Mouse (Mus musculus) heart, embryonic 11.5 days (tissue): ENCODE measurements around the gene Eif4a1. TPM values are rescaled to one million over a fixed set of nuclear protein-coding genes. Genes with fewer than 3 reads are reported as not detected.

ENCODE experiments used
- ATAC-seq: fragments of 200-750 bp; cut with Nextera tagmentation; replicated peaks from 2 replicates; pipeline ENCODE4 v1.8.0; 2017; ENCODE audit warnings: moderate library complexity; ENCODE audit not compliant: insufficient number of reproducible peaks, low FRiP score, low TSS enrichment
- H3K27ac ChIP-seq: fragments of 300-500 bp; sonication (generic); 2 replicates; pipeline ENCODE4 v1.5.1; 2014; ENCODE audit warnings: mild to moderate bottlenecking, low read depth, low read length
- H3K27me3 ChIP-seq: fragments of 300-500 bp; sonication (generic); 2 replicates; pipeline ENCODE4 v1.6.1; 2014; ENCODE audit warnings: mild to moderate bottlenecking, low read length, mixed read lengths; ENCODE audit not compliant: control insufficient read depth, insufficient read depth
- H3K36me3 ChIP-seq: fragments of 300-500 bp; sonication (generic); 2 replicates; pipeline ENCODE4 v1.6.1; 2014; ENCODE audit warnings: mild to moderate bottlenecking, low read length, moderate library complexity, mixed read lengths; ENCODE audit not compliant: control insufficient read depth, insufficient read depth
- H3K4me1 ChIP-seq: fragments of 300-500 bp; sonication (generic); 2 replicates; pipeline ENCODE4 v1.6.1; 2014; ENCODE audit warnings: low read length; ENCODE audit not compliant: control insufficient read depth, insufficient read depth
- H3K4me2 ChIP-seq: fragments of 300-500 bp; sonication (generic); 2 replicates; pipeline ENCODE4 v1.6.1; 2014; ENCODE audit warnings: mild to moderate bottlenecking, moderate library complexity
- H3K4me3 ChIP-seq: fragments of 300-500 bp; sonication (generic); 2 replicates; pipeline ENCODE4 v1.5.1; 2014; ENCODE audit warnings: low read depth, low read length
- H3K9ac ChIP-seq: fragments of 300-500 bp; sonication (generic); 2 replicates; pipeline ENCODE4 v1.6.1; 2014; ENCODE audit warnings: mild to moderate bottlenecking, low read depth, low read length, moderate library complexity
- H3K9me3 ChIP-seq: fragments of 300-500 bp; sonication (generic); replicated peaks from 2 replicates; pipeline ENCODE4 v1.6.1; 2016; ENCODE audit warnings: low read length; ENCODE audit not compliant: control insufficient read depth
- WGBS: fragments of 180-500 bp; shearing (Covaris S2); extraction: QIAGEN DNeasy Blood & Tissue Kit; methylation state at CpG from one replicate; pipeline ENCODE4 v1.1.7; 2014; ENCODE audit not compliant: insufficient replicate concordance; 5-methylcytosine and 5-hydroxymethylcytosine counted together
- polyA plus RNA-seq: library from polyadenylated mRNA; unstranded; fragments of >200 nt; fragmentation: Nextera tagmentation; extraction: Ambion mirVana; gene quantifications from 2 replicates; pipeline ENCODE4 v1.2.1, GENCODE M21; 2014

The Eif4a1 gene
- polyA plus RNA-seq, 1 experiment from 2014 or later: 592 TPM

DNA sequence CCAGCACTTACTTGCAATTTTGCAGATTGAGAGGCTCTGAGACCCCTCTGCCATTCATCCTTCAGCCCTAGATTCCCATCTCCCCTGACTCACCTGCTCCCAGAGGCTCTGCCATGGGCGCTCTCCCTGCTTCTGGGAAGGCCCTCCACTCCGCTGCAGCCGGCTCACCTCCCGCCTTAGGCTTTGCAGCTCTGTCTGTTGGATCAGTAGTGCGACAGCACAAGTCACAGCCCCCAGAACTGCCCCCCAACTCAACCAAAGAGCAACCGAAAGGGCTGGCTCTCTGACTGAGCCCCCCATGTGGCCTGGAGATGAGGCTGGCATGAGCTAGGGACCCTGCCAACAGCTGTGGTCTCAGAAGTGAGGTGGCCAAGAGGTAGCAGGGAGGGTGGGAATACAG lies 12.7 kb upstream of the Eif4a1 start:
- no peak for ATAC-seq
- 0 out of 2 replicates have a peak overlapping the region, but pooled peaks have one; percentile 16 for H3K9ac ChIP-seq
- H3K9me3 ChIP-seq: no peaks in the 10 kb centered on the region
- H3K4me2 ChIP-seq: no peak overlapping the region
- H3K27me3 ChIP-seq: no peaks in the 10 kb centered on the region; the same call in 1 of the 2 replicates
- H3K36me3 ChIP-seq: peaks cover 2% of the 10 kb centered on the region; the same call in 1 of the 2 replicates
- peak overlapping the region; percentile 41; the same call in 1 of the 2 replicates for H3K27ac ChIP-seq
- peaks cover 16% of the 10 kb centered on the region for H3K4me1 ChIP-seq
- no peak overlapping the region for H3K4me3 ChIP-seq
- WGBS: 85% methylated on average over 6 of the region's 6 CpGs

DNA sequence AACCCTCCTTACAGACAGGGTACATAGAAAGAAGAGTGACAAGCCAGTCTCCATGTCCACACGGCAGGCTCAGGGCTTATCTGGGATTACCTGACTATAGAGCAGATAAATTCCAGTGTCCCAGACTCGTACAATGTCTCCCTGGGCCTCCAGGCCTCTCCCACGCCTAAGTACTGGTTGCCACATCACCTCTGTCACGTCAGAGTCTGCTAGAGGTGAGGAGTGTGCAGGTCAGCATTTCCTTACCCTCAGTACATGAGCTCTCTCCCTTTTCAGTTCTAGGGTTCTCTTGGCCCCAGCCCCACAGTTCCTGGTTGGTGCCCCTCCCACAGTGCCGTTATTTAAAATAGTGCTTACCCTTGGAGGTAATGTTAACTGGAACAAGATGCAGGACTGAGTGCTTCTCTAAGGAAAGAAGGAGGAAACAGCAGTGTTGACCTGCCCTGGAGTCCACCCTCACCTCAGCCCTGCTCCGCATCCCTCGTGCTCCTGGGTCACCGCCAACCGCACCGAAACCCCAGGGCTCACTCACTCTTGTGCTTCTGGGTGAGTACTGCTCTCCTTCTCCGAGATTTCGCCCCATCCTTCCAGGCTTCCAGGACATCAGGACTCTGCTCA lies 12.0 kb upstream of the Eif4a1 start:
- Histone ChIP-seq H3K27me3 (no peaks in the 10 kb centered on the region; the same call in 1 of the 2 replicates), H3K9me3 (no peaks in the 10 kb centered on the region), H3K4me3 (no peak overlapping the region), H3K4me2 (no peak overlapping the region), H3K9ac (no peak overlapping the region), H3K4me1 (peaks cover 17% of the 10 kb centered on the region), H3K36me3 (peaks cover 2% of the 10 kb centered on the region; the same call in 1 of the 2 replicates), H3K27ac (no peak overlapping the region)
- ATAC-seq: no peak
- WGBS: 71% methylated on average over 12 of the region's 12 CpGs

DNA sequence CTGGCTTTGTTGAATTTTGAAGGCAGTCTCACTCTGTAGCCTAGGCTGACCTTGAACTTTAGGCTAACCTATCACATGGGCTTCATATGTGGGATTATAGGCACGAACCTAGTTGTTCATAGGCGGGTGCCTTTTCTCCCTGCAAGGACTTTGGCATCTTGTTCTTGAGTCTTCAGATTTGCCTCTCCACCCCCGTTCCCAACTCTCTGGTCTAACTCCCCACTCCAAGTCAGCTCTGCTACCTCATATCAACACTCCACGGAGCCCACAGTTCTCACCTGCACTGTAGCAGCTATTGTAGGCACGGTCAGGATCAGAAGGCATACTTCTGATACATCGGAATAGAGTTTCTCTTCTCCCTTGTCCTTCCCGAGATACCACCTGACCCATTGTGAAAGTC lies 11.4 kb upstream of the Eif4a1 start:
- Histone ChIP-seq H3K4me1 (peaks cover 17% of the 10 kb centered on the region), H3K9ac (no peak overlapping the region; the same call in 1 of the 2 replicates), H3K4me3 (no peak overlapping the region), H3K27ac (no peak overlapping the region), H3K9me3 (no peaks in the 10 kb centered on the region), H3K4me2 (no peak overlapping the region), H3K36me3 (peaks cover 3% of the 10 kb centered on the region), H3K27me3 (no peaks in the 10 kb centered on the region; the same call in 1 of the 2 replicates)
- ATAC-seq: no peak
- WGBS: 73% methylated on average over 7 of the region's 7 CpGs

DNA sequence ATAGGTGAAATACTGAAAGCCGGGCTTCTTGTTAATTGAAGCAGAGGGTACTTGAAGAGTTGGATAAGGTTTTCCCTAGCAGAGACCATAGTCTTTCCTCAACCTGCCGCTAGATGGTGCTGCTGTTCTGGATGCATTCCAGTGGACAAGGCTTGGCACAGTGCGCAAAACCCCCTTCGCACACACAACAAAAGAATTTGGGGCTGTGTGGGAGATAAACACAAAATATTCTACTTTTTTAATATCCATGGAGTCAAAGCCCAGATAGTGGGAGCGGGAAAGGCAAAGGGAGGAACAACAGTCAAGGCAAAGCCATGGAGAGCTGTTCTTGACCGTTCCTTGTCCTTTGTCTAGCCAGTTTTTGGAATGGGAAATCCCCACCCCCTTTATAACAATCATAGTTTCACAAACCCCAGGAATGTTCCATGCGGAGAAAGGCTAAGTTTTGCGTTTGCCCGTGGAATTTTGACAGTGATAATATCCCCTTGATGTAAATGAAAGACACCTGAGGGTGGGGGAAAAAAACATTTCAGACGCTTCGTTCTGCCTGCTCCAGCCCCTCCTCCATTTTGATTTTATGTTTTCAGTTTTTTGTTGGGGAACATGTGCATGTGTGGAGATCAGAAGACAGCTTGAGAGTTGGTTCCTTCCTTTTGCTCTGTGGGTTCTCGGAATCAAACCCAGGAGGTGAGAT lies 10.8 kb upstream of the Eif4a1 start:
- 28% methylated on average over 12 of the region's 12 CpGs for WGBS
- Histone ChIP-seq H3K27me3 (no peaks in the 10 kb centered on the region; the same call in 1 of the 2 replicates), H3K9me3 (no peaks in the 10 kb centered on the region), H3K9ac (peak overlapping the region; percentile 84; the same call in 1 of the 2 replicates), H3K4me2 (peak overlapping the region; percentile 96), H3K4me3 (no peak overlapping the region; the same call in 1 of the 2 replicates), H3K27ac (0 out of 2 replicates have a peak overlapping the region, but pooled peaks have one; percentile 82), H3K36me3 (peaks cover 9% of the 10 kb centered on the region), H3K4me1 (peaks cover 17% of the 10 kb centered on the region)
- ATAC-seq: no peak

DNA sequence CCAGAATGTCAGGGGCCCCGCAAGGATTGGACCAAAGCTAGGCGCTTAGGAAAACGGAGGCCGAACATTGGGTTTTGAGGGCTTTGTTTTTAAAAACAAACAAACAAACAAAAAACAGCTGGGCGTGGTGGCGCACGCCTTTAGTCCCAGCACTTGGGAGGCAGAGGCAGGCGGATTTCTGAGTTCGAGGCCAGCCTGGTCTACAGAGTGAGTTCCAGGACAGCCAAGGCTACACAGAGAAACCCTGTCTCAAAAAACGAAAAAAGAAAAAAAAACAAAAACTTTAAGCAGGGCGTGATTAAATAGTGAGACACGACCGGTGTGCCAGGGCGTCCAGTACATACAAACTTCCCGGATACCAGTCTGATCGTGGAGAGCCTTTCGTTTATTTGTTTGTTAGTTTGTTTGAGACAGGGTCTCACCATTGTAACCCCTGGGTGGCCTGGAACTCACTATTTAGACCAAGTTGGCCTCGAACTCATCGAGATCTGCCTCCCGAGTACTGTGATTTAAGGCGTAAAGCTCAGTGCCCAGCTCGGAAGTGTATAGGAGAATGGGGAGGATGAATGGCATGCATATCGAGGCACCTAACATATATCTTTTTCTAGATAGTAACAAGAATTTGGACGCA lies 10.1 kb upstream of the Eif4a1 start:
- Histone ChIP-seq H3K4me1 (peaks cover 17% of the 10 kb centered on the region), H3K27ac (peak overlapping the region; percentile 82), H3K4me2 (peak overlapping the region; percentile 96), H3K36me3 (peaks cover 11% of the 10 kb centered on the region), H3K4me3 (peak overlapping the region; percentile 80), H3K9me3 (no peaks in the 10 kb centered on the region), H3K27me3 (no peaks in the 10 kb centered on the region; the same call in 1 of the 2 replicates), H3K9ac (peak overlapping the region; percentile 84)
- peak; percentile 6; the same call in 1 of the 2 replicates for ATAC-seq
- 25% methylated on average over 24 of the region's 24 CpGs for WGBS

DNA sequence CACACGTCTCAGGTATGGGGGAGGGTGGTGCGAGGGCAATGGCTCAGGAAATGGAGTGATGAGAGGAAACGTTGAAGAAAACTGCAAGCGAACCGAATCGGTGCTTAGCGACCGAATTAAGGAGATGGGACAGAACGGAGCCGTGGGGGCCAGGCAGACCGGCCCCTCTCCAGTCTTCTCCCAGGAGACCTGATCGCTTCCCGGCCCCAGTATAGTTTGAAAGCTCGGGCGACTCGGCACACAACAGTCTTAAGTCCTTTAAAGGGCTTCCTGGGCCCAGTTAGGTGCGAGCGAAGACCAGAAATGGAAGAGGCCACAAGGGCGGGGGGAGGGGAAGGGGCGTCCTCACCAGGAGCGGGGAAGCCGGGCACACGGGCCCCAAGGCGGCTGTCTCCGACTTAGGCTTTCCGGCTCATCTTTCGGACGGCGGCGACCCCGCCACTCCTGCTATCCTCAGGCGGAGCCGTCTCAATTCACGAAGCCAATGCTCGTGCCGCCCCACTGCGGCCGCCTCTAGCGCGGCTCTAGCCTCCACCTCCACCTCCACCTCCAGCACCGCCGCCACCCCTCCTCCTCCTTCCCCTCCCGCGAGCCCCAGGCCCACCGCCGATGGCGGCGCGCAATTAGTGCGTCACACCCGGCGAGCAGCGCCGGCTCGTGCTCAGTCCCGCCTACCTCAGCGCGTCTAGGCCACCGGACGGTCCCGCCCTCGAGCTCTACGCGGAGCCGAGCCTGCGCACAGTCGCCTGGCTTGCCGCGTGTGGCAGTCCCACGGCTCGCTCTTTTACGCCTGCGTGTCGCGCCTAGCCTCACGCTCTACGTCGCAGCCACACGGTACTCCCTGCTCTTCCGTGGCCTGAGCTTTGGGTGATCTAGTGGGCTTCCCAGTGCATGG lies 9.3 kb upstream of the Eif4a1 start, which contains the start of gene Senp3:
TSS of gene Senp3 (minus strand) at position 771 of the 895 bp plus-strand sequence.
- peaks cover 17% of the 10 kb centered on the region for H3K4me1 ChIP-seq

DNA sequence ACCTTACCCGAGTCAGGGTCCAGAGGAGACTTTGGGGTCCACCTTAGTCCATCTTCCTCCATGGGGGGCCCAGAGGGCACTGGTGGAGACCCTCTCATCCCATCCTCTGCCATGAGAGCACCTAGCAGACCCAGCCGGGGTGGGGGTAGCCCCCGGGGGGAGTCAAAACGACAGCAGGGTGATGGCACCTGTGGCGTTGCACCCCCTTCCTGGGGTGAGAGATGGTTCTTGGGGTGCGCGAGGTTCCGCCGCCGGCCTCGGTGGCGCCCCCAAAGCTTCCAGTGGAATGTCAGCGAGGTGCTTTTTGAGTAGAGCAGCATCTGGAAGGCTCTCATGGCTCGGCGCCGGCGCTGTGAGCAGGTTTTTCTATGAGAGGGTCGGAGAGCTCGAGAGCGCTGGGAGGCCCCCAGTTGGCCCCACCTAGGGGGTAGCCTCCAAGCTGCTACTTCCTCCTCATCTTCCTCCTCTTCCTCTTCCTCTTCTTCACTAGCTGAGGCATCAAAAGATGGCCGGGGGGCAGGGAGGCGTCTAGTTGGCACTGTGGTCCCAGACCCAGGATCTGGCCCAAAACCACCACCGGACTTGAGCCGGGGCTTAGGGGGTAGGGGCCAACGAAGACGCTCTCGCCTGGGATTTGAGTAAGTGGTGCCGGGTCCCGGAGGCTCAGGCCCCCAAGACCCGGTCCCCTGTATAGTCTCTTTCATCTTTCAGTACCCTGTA lies 8.1 kb upstream of the Eif4a1 start:
- WGBS: 91% methylated on average over 30 of the region's 30 CpGs
- no peaks in the 10 kb centered on the region; the same call in 1 of the 2 replicates for H3K27me3 ChIP-seq
- H3K9ac ChIP-seq: peak overlapping the region; percentile 84
- peak overlapping the region; percentile 80 for H3K4me3 ChIP-seq
- peak overlapping the region; percentile 96 for H3K4me2 ChIP-seq
- no peak overlapping the region for H3K27ac ChIP-seq
- peaks cover 17% of the 10 kb centered on the region for H3K4me1 ChIP-seq
- peaks cover 21% of the 10 kb centered on the region for H3K36me3 ChIP-seq
- ATAC-seq: no peak
- H3K9me3 ChIP-seq: no peaks in the 10 kb centered on the region

More for the DNA sequence above, 9.3 kb upstream of the Eif4a1 start, which contains the start of gene Senp3:
- Histone ChIP-seq H3K9ac (peak within 1 kb of the TSS; percentile 84), H3K4me3 (peak within 1 kb of the TSS; percentile 80), H3K9me3 (no peaks in the 10 kb centered on the region), H3K4me2 (peak within 1 kb of the TSS; percentile 96), H3K27ac (peak within 1 kb of the TSS; percentile 82), H3K36me3 (peaks cover 11% of the 10 kb centered on the region), H3K27me3 (no peaks in the 10 kb centered on the region; the same call in 1 of the 2 replicates)
- ATAC-seq: peak; percentile 92
- under 1% methylated on average over 76 of the region's 80 CpGs for WGBS
